Mouse (Mus musculus) hindbrain, embryonic 16.5 days (tissue): Measurements from ENCODE around the gene Ten1. TPM values are rescaled to one million over a fixed set of nuclear protein-coding genes. Genes with fewer than 3 reads are reported as not detected.

ENCODE experiments used
- ATAC-seq: fragments of 200-750 bp; cut with Nextera tagmentation; 2 replicates; pipeline ENCODE4 v1.8.0; 2017; ENCODE audit warnings: moderate TSS enrichment, moderate library complexity
- H3K27ac ChIP-seq: fragments of 300-500 bp; sonication (generic); 2 replicates; pipeline ENCODE4 v1.5.1; 2014; ENCODE audit warnings: low read depth, mild to moderate bottlenecking, control low read depth, low read length, moderate library complexity
- H3K27me3 ChIP-seq: fragments of 300-500 bp; sonication (generic); replicated peaks from 2 replicates; pipeline ENCODE4 v1.6.1; 2014; ENCODE audit warnings: low read length; ENCODE audit not compliant: control insufficient read depth, insufficient read depth
- H3K36me3 ChIP-seq: fragments of 300-500 bp; sonication (generic); 2 replicates; pipeline ENCODE4 v1.6.1; 2014; ENCODE audit warnings: mild to moderate bottlenecking, low read length, moderate library complexity, mixed read lengths; ENCODE audit not compliant: control insufficient read depth, insufficient read depth
- H3K4me1 ChIP-seq: fragments of 300-500 bp; sonication (generic); 2 replicates; pipeline ENCODE4 v1.6.1; 2014; ENCODE audit warnings: low read depth, low read length; ENCODE audit not compliant: control insufficient read depth, insufficient read depth
- H3K4me2 ChIP-seq: fragments of 300-500 bp; sonication (generic); 2 replicates; pipeline ENCODE4 v1.6.1; 2014; ENCODE audit warnings: mild to moderate bottlenecking, low read length, control low read depth, moderate library complexity
- H3K4me3 ChIP-seq: fragments of 300-500 bp; sonication (generic); 2 replicates; pipeline ENCODE4 v1.5.1; 2014; ENCODE audit warnings: mild to moderate bottlenecking, low read length, control low read depth, moderate library complexity
- H3K9ac ChIP-seq: fragments of 300-500 bp; sonication (generic); 2 replicates; pipeline ENCODE4 v1.6.1; 2014; ENCODE audit warnings: low read depth, mild to moderate bottlenecking, control low read depth, low read length, moderate library complexity
- H3K9me3 ChIP-seq: fragments of 300-500 bp; sonication (generic); 2 replicates; pipeline ENCODE4 v1.6.1; 2014; ENCODE audit warnings: mild to moderate bottlenecking, low read length, moderate library complexity; ENCODE audit not compliant: control insufficient read depth
- WGBS: fragments of 180-500 bp; shearing (Covaris S2); extraction: QIAGEN DNeasy Blood & Tissue Kit; methylation state at CpG from one replicate; pipeline ENCODE4 v1.1.7; 2014; 5-methylcytosine and 5-hydroxymethylcytosine counted together
- polyA plus RNA-seq: library from polyadenylated mRNA; unstranded; fragments of >200 nt; fragmentation: Nextera tagmentation; extraction: Ambion mirVana; gene quantifications from 2 replicates; pipeline ENCODE4 v1.2.1, GENCODE M21; 2015

The Ten1 gene
- polyA plus RNA-seq, 1 experiment from 2014 or later: 106 TPM

DNA sequence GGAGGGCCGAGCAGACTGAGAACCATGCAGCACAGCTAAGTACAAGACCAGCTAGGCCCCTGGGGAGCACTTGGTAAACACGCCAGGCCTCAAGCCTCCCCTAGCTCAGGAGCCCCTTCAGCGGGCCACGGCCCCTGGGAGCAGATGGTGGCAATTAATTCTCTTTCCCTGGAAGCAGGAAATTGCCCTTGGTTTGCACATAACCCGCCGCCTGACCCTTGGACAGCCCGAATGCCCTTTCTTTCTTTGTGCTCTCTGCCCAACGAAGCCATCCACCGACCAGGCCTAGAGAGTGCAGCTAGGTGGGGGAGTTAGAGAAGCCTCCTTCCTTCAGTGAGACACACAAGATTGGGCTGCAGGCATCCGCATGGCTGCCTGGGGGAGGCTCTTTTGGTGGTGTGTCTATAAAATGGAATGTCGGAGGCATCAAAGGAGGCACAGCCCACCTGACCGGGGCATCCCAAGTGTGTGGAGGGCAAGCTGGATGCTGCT is 43.1 kb downstream of the Ten1 start:
- no peak overlapping the region for H3K4me3 ChIP-seq
- peaks cover 26% of the 10 kb centered on the region for H3K36me3 ChIP-seq
- H3K27ac ChIP-seq: no peak overlapping the region
- H3K27me3 ChIP-seq: peaks cover 11% of the 10 kb centered on the region
- no peak overlapping the region for H3K4me2 ChIP-seq
- H3K9ac ChIP-seq: no peak overlapping the region
- no peaks in the 10 kb centered on the region for H3K4me1 ChIP-seq
- ATAC-seq: no peak
- WGBS: 39% methylated on average over 12 of the region's 12 CpGs
- H3K9me3 ChIP-seq: no peaks in the 10 kb centered on the region

- Histone ChIP-seq H3K9ac (no peak overlapping the region), H3K27me3 (no peaks in the 10 kb centered on the region), H3K4me1 (no peaks in the 10 kb centered on the region), H3K9me3 (no peaks in the 10 kb centered on the region), H3K36me3 (peaks cover 48% of the 10 kb centered on the region), H3K4me2 (no peak overlapping the region), H3K4me3 (no peak overlapping the region), H3K27ac (no peak overlapping the region)
- 91% methylated on average over 8 of the region's 8 CpGs for WGBS
- no peak for ATAC-seq
Measured at GRCm38 (mm10) chr11:116244580-116244979, 45.9 kb downstream of the Ten1 start.

DNA sequence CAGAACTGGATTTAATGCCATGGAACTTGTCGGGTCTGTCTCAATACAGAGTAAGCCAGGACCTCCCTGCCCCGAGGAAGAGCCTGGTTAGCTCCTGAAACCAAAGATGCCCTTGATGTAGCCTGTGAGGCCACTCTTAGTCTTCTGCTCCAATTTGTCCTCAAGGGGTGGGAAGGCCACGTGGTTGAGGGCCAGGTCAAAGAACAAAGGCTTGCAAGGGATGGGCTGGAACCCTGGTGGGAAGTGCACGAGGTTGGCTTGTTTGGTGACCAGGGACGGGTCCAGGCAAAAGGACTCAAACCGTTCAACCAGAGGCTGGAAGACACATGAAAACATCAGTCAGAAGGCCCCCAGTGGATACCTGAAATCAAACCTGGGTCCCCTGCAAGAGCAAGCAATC is 47.0 kb downstream of the Ten1 start:
- 76% methylated on average over 6 of the region's 6 CpGs for WGBS
- no peaks in the 10 kb centered on the region for H3K4me1 ChIP-seq
- no peak overlapping the region for H3K27ac ChIP-seq
- no peak overlapping the region for H3K4me3 ChIP-seq
- ATAC-seq: no peak
- H3K9ac ChIP-seq: no peak overlapping the region
- no peaks in the 10 kb centered on the region for H3K9me3 ChIP-seq
- peaks cover 58% of the 10 kb centered on the region for H3K36me3 ChIP-seq
- no peak overlapping the region for H3K4me2 ChIP-seq
- H3K27me3 ChIP-seq: no peaks in the 10 kb centered on the region

DNA sequence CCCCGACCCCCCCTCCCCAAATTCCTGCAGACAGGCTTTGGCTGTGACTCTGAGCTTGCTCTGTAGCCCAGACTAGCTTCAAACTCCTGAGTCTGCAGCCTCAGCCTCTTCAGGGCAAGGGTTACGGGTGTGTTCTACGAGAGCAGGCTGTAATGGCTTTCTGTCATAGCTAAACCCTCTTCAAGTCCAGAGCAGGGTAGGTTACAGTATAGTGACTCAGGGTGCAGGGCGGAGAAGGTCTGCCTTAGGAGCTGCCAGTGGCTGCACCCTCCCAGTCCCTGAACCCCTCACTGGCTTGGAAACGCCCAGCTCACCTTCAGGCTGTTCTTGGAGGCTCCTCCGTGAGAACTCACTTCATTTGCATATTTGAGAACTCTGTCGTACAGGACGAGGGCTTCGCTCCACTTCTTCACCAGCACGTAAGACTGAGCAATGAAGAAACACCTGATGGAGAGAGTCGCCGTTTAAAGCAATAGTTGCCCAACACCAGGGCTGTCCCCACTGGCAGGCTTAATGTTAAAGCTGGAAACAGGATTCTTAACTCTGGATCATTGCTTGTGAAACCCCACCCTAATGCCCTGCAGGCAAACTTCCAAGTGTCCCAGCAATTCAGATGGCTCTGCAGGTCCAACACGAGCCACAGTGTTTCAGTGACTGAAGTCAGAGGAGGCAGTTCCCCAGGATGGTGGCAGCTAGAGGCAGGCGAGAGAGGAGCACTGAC is 49.0 kb downstream of the Ten1 start:
- H3K4me3 ChIP-seq: no peak overlapping the region
- no peaks in the 10 kb centered on the region for H3K9me3 ChIP-seq
- peaks cover 72% of the 10 kb centered on the region for H3K36me3 ChIP-seq
- no peak overlapping the region for H3K4me2 ChIP-seq
- 86% methylated on average over 14 of the region's 14 CpGs for WGBS
- no peak overlapping the region for H3K27ac ChIP-seq
- no peak for ATAC-seq
- H3K4me1 ChIP-seq: no peaks in the 10 kb centered on the region
- H3K9ac ChIP-seq: no peak overlapping the region
- no peaks in the 10 kb centered on the region for H3K27me3 ChIP-seq

DNA sequence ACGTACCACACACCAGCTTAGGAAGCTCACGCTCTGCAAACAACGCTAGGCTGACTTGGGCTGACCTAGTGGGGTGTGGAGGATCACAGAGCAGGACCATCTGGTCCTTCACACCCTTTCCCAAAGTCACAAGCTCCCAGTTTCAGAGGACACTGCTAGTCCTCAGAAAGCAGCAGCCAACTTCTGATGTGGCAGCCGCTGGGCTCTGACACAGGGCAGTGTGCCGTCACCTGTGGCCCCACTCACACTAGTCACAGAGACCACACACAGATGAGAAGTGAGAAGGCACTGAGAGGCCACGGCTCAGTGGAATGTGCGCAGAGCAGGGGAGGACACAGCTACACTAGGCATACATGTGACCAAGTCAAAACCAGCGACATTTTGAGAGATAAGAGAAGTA is 52.2 kb downstream of the Ten1 start:
- Histone ChIP-seq H3K9me3 (no peaks in the 10 kb centered on the region), H3K4me1 (no peaks in the 10 kb centered on the region), H3K4me2 (no peak overlapping the region), H3K4me3 (no peak overlapping the region), H3K27me3 (no peaks in the 10 kb centered on the region), H3K36me3 (peaks cover 68% of the 10 kb centered on the region), H3K9ac (no peak overlapping the region), H3K27ac (no peak overlapping the region)
- WGBS: 97% methylated on average over 8 of the region's 8 CpGs
- ATAC-seq: no peak

GRCm38 (mm10) chr11:116253076-116253600 is 54.5 kb downstream of the Ten1 start:
- peaks cover 53% of the 10 kb centered on the region for H3K36me3 ChIP-seq
- H3K4me3 ChIP-seq: no peak overlapping the region
- no peak overlapping the region for H3K9ac ChIP-seq
- no peak for ATAC-seq
- no peak overlapping the region for H3K27ac ChIP-seq
- no peaks in the 10 kb centered on the region for H3K27me3 ChIP-seq
- no peaks in the 10 kb centered on the region for H3K9me3 ChIP-seq
- no peaks in the 10 kb centered on the region for H3K4me1 ChIP-seq
- WGBS: 87% methylated on average over 3 of the region's 3 CpGs
- H3K4me2 ChIP-seq: no peak overlapping the region

GRCm38 (mm10) chr11:116254627-116255026 is 56.0 kb downstream of the Ten1 start:
- H3K4me1 ChIP-seq: no peaks in the 10 kb centered on the region
- peaks cover 53% of the 10 kb centered on the region for H3K36me3 ChIP-seq
- H3K9ac ChIP-seq: no peak overlapping the region
- WGBS: 71% methylated on average over 9 of the region's 9 CpGs
- ATAC-seq: no peak
- H3K27ac ChIP-seq: no peak overlapping the region
- H3K9me3 ChIP-seq: no peaks in the 10 kb centered on the region
- H3K4me2 ChIP-seq: no peak overlapping the region
- no peaks in the 10 kb centered on the region for H3K27me3 ChIP-seq
- no peak overlapping the region for H3K4me3 ChIP-seq

DNA sequence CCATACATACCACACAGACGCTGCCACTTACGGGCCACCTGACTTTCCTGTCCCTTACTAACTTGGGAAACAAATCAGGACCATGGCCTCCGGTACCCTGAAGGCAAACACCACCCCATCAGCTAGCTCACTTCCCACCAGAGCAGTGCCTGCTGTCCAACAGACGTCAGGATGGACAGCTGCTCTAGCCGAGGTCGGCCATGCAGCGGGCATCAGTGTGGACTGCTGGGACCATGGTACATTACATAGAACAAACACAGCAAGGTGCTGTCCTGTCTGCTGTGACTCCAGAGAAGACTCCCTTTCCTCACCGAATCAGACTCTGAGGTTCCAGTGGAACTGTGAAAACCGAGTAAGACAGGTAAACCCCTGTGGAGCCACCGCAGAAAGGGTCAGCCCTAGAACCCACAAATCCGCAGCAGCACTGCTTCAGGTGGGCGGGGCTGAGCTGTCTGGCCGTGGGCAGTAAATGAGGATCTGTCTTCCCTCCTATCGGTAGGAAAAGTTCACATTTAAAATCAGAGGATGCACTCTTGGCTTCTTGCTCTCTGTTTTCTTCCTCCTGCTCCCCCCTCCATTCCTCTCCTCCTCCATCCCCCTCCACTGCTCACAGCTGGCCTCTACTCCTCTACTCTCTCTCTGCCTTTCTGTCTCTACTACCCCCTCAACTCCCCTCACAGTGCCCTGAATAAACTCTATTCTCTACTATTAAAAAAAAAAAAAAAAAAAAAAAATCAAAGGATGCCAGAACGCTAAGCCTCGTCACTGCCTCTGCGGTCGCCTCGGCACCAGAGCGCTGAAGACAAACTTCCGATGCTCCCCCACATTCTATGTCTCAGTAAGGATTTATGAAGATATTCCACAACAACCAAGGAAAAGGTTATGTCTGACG is 56.7 kb downstream of the Ten1 start:
- Histone ChIP-seq H3K9ac (no peak overlapping the region), H3K27me3 (no peaks in the 10 kb centered on the region), H3K27ac (no peak overlapping the region), H3K36me3 (peaks cover 48% of the 10 kb centered on the region), H3K9me3 (no peaks in the 10 kb centered on the region), H3K4me3 (no peak overlapping the region), H3K4me1 (no peaks in the 10 kb centered on the region), H3K4me2 (no peak overlapping the region)
- WGBS: 86% methylated on average over 22 of the region's 22 CpGs
- ATAC-seq: no peak
